Mouse (Mus musculus) cerebellum, adult 2 months (tissue): ENCODE measurements around the gene Sgpp1.

Experiments used
- CTCF ChIP-seq: fragments of 200-500 bp; IDR thresholded peaks from 2 replicates; pipeline ENCODE4 v1.5.1; 2011; ENCODE audit warnings: low read depth, mild to moderate bottlenecking, control low read depth, low read length, moderate library complexity, borderline replicate concordance; ENCODE audit not compliant: insufficient read depth
- POLR2A ChIP-seq: fragments of 200-500 bp; IDR thresholded peaks from 2 replicates; pipeline ENCODE4 v1.6.1; 2011; ENCODE audit warnings: low read length, control low read depth, borderline replicate concordance; ENCODE audit not compliant: insufficient read depth

GRCm38 (mm10) chr12:75729876-75730275 lies 5.7 kb downstream of the Sgpp1 start:
- TF ChIP-seq CTCF (no peak), POLR2A (no peak)
